Mouse (Mus musculus): ENCODE measurements at regions not wholly inside any gene's neighbourhood (a gene's known extent, or its start where the extent isn't known, plus 50 kb on each side); places are given as distances from the start of the nearest gene placed in this dataset.

GRCm38 (mm10) chr6:141136664-141137375 is 112.2 kb upstream of the Pde3a start:
- DNase-seq (ENCODE audit: low spot score in 2 of 2): no peak

GRCm38 (mm10) chr6:141141016-141141415 is 108.1 kb upstream of the Pde3a start:
- DNase-seq (ENCODE audit: low spot score in 2 of 2): no peak

- no peak for DNase-seq (ENCODE audit: low spot score in 2 of 2)
Measured at GRCm38 (mm10) chr6:141148417-141149169, 100.5 kb upstream of the Pde3a start.

GRCm38 (mm10) chr6:141149170-141149917 is 99.7 kb upstream of the Pde3a start:
- DNase-seq (ENCODE audit: low spot score in 2 of 2): no peak

- DNase-seq (ENCODE audit: low spot score in 2 of 2): no peak
Measured at GRCm38 (mm10) chr6:141159326-141159725, 89.7 kb upstream of the Pde3a start.

DNA sequence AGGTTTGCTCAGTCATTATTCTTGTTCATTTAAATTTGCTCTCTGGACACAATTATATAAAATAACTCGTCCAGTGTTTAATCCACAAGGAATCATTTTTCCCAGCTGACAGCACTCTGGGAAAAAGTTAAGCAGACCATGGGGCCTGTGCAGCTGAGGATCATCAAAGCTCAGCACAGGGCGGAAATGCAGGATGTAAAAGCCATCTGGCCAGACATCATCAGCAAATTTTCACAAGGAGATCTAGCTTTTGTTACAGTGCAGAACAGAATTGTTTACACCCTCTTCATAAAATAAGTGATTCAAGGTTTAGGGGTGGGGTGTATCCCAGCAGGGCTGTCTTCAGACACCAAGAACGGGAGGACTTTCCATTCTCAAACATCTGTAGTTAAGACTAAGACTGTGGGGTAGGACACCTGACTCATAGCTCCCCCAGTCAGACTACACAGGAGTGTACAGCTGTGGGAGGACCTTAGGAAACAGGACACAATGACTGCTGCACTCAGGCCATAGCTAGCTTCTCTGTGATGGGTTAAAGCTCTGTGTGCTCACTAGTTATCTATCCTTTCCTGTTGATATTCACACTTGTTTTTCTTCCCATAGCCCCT is 87.3 kb upstream of the Pde3a start:
- DNase-seq (ENCODE audit: low spot score in 2 of 2): no peak

DNA sequence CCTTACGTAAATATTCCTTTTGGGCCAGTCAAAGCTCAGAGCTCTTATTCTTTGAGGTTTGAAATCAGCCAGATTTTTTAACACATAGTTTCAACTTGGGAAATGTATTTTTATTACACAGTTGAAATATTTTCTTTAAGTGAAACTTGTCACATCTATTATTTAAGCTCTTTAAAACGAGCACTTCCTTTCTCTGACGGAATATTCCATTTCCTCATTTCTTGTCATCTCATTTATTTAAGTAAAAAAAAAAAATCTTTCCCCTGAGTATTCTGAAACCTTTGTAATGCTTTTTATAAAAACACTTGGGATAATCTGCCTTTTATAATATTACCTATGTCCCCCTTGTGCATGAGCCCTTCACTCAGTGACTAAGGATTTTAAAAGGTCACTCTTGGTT is 81.8 kb upstream of the Pde3a start:
- DNase-seq (ENCODE audit: low spot score in 2 of 2): no peak

- no peak for DNase-seq (ENCODE audit: low spot score in 2 of 2)
Measured at GRCm38 (mm10) chr6:141168356-141168755, 80.7 kb upstream of the Pde3a start.

GRCm38 (mm10) chr6:141183782-141184181 is 65.3 kb upstream of the Pde3a start:
- DNase-seq (ENCODE audit: low spot score in 2 of 2): no peak

GRCm38 (mm10) chr6:141188036-141188435 is 61.0 kb upstream of the Pde3a start:
- no peak for DNase-seq (ENCODE audit: low spot score in 2 of 2)

- DNase-seq (ENCODE audit: low spot score in 2 of 2): no peak
Measured at GRCm38 (mm10) chr6:141189093-141189492, 60.0 kb upstream of the Pde3a start.

- DNase-seq (ENCODE audit: low spot score in 2 of 2): no peak
Measured at GRCm38 (mm10) chr6:141189701-141190100, 59.4 kb upstream of the Pde3a start.

GRCm38 (mm10) chr6:141190383-141190782 is 58.7 kb upstream of the Pde3a start:
- DNase-seq (ENCODE audit: low spot score in 2 of 2): no peak

DNA sequence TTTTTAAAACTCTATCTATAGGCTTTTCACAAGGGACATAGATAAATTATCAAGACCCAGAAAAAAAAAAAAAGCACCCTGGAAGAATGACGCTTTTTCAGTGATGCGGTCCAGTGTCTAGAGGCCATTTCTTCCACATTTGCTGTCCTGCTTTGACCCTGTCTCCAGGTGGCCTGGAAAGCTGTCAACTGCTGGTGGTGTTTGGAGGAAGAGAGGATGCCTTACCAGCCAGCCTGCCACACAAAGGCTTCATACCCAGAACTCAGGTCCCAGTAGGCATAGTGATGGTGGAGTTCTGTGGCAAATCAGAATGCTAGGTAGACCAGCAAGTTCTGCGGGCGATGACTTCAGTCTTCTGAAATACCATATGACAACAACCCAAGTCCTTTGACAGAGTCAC is 51.6 kb upstream of the Pde3a start:
- DNase-seq (ENCODE audit: low spot score in 2 of 2): no peak
